Mouse (Mus musculus) lung, embryonic 16.5 days (tissue): ENCODE results near the gene Adamtsl5. TPM values are rescaled to one million over a fixed set of nuclear protein-coding genes. Genes with fewer than 3 reads are reported as not detected.

Experiments
- ATAC-seq: fragments of 200-750 bp; cut with Nextera tagmentation; 2 replicates; pipeline ENCODE4 v1.8.0; 2017; ENCODE audit warnings: low read depth, mild to moderate bottlenecking, moderate library complexity
- H3K27ac ChIP-seq: fragments of 300-500 bp; sonication (generic); 2 replicates; pipeline ENCODE4 v1.5.1; 2014; ENCODE audit warnings: mild to moderate bottlenecking, control low read depth, low read length
- H3K27me3 ChIP-seq: fragments of 300-500 bp; sonication (generic); 2 replicates; pipeline ENCODE4 v1.6.1; 2014; ENCODE audit warnings: low read depth, low read length, mixed read lengths; ENCODE audit not compliant: control insufficient read depth, insufficient read depth
- H3K36me3 ChIP-seq: fragments of 300-500 bp; sonication (generic); 2 replicates; pipeline ENCODE4 v1.6.1; 2014; ENCODE audit warnings: low read length; ENCODE audit not compliant: control insufficient read depth, insufficient read depth
- H3K4me1 ChIP-seq: fragments of 300-500 bp; sonication (generic); replicated peaks from 2 replicates; pipeline ENCODE4 v1.6.1; 2014; ENCODE audit warnings: low read length, mixed read lengths; ENCODE audit not compliant: control insufficient read depth, insufficient read depth
- H3K4me2 ChIP-seq: fragments of 300-500 bp; sonication (generic); 2 replicates; pipeline ENCODE4 v1.6.1; 2014; ENCODE audit warnings: low read depth, low read length, control low read depth
- H3K4me3 ChIP-seq: fragments of 300-500 bp; sonication (generic); 2 replicates; pipeline ENCODE4 v1.5.1; 2014; ENCODE audit warnings: mild to moderate bottlenecking, low read length, control low read depth
- H3K9ac ChIP-seq: fragments of 300-500 bp; sonication (generic); 2 replicates; pipeline ENCODE4 v1.6.1; 2014; ENCODE audit warnings: low read length, control low read depth
- H3K9me3 ChIP-seq: fragments of 300-500 bp; sonication (generic); 2 replicates; pipeline ENCODE4 v1.6.1; 2016; ENCODE audit warnings: low read length; ENCODE audit not compliant: control insufficient read depth
- whole genome bisulfite sequencing: fragments of 180-500 bp; shearing (Covaris S2); extraction: QIAGEN DNeasy Blood & Tissue Kit; methylation state at CpG from one replicate; pipeline ENCODE4 v1.1.7; 2014; 5-methylcytosine and 5-hydroxymethylcytosine counted together
- microRNA-seq: library from miRNA; unstranded; fragments of <30 nt; microRNA quantifications from one replicate; pipeline ENCODE4, GENCODE M21; 2016
- polyA plus RNA-seq: library from polyadenylated mRNA; unstranded; fragments of >200 nt; fragmentation: Nextera tagmentation; extraction: Ambion mirVana; gene quantifications from 2 replicates; pipeline ENCODE4 v1.2.1, GENCODE M21; 2015

The Adamtsl5 gene
- polyA plus RNA-seq, 1 experiment from 2014 or later = 4.1 TPM

GRCm38 (mm10) chr10:80296824-80297223 is 51.4 kb downstream of the Adamtsl5 start:
- Histone ChIP-seq H3K9ac (no peak overlapping the region), H3K4me1 (peaks cover 18% of the 10 kb centered on the region), H3K27ac (no peak overlapping the region), H3K4me3 (no peak overlapping the region), H3K27me3 (peaks cover 44% of the 10 kb centered on the region), H3K9me3 (no peaks in the 10 kb centered on the region), H3K36me3 (peaks cover 12% of the 10 kb centered on the region), H3K4me2 (no peak overlapping the region)
- 78% methylated on average over 5 of the region's 5 CpGs for WGBS
- no peak for ATAC-seq

- peaks cover 12% of the 10 kb centered on the region for H3K36me3 ChIP-seq
- H3K9me3 ChIP-seq = no peaks in the 10 kb centered on the region
- peak within 1 kb of the TSS; percentile 61 for H3K4me2 ChIP-seq
- 1% methylated on average over 26 of the region's 26 CpGs for WGBS
- peaks cover 16% of the 10 kb centered on the region for H3K4me1 ChIP-seq
- H3K9ac ChIP-seq = peak within 1 kb of the TSS; percentile 58
- peak within 1 kb of the TSS; percentile 41 for H3K4me3 ChIP-seq
- H3K27me3 ChIP-seq = peaks cover 34% of the 10 kb centered on the region
- H3K27ac ChIP-seq = no peak within 1 kb of the TSS
- ATAC-seq = peak; percentile 51; the same call in 1 of the 2 replicates
Measured at GRCm38 (mm10) chr10:80295618-80296425, 52.4 kb downstream of the Adamtsl5 start, which contains the start of gene Apc2. Gene Apc2 (plus strand): TSS chr10:80295977.

- no peak overlapping the region for H3K4me3 ChIP-seq
- no peak overlapping the region for H3K9ac ChIP-seq
- no peak overlapping the region for H3K27ac ChIP-seq
- no peaks in the 10 kb centered on the region for H3K9me3 ChIP-seq
- 46% methylated on average over 7 of the region's 7 CpGs for WGBS
- no peak for ATAC-seq
- peaks cover 16% of the 10 kb centered on the region for H3K4me1 ChIP-seq
- H3K4me2 ChIP-seq = no peak overlapping the region
- H3K36me3 ChIP-seq = peaks cover 12% of the 10 kb centered on the region
- H3K27me3 ChIP-seq = peaks cover 24% of the 10 kb centered on the region
Measured at GRCm38 (mm10) chr10:80294788-80295303, 53.4 kb downstream of the Adamtsl5 start.

- Histone ChIP-seq H3K9ac (no peak overlapping the region), H3K36me3 (peaks cover 12% of the 10 kb centered on the region), H3K4me3 (no peak overlapping the region), H3K4me2 (no peak overlapping the region), H3K27ac (no peak overlapping the region), H3K4me1 (peaks cover 16% of the 10 kb centered on the region), H3K9me3 (no peaks in the 10 kb centered on the region), H3K27me3 (peaks cover 18% of the 10 kb centered on the region)
- WGBS = 73% methylated on average over 4 of the region's 4 CpGs
- no peak for ATAC-seq
Measured at GRCm38 (mm10) chr10:80294311-80294710, 53.9 kb downstream of the Adamtsl5 start.

GRCm38 (mm10) chr10:80293325-80293724 is 54.9 kb downstream of the Adamtsl5 start:
- peaks cover 9% of the 10 kb centered on the region for H3K27me3 ChIP-seq
- peak overlapping the region; percentile 87 for H3K4me3 ChIP-seq
- H3K4me1 ChIP-seq = peaks cover 16% of the 10 kb centered on the region
- no peaks in the 10 kb centered on the region for H3K9me3 ChIP-seq
- peak overlapping the region; percentile 97 for H3K9ac ChIP-seq
- peak overlapping the region; percentile 89 for H3K4me2 ChIP-seq
- ATAC-seq = no peak
- peaks cover 17% of the 10 kb centered on the region for H3K36me3 ChIP-seq
- 20% methylated on average over 14 of the region's 14 CpGs for WGBS
- H3K27ac ChIP-seq = peak overlapping the region; percentile 84

GRCm38 (mm10) chr10:80292251-80293146 is 55.7 kb downstream of the Adamtsl5 start, which contains the start of gene Rps15:
Gene Rps15 (plus strand): TSS chr10:80292453.
- under 1% methylated on average over 72 of the region's 72 CpGs for WGBS
- Histone ChIP-seq H3K4me1 (peaks cover 16% of the 10 kb centered on the region), H3K9me3 (no peaks in the 10 kb centered on the region), H3K4me2 (peak within 1 kb of the TSS; percentile 89), H3K9ac (peak within 1 kb of the TSS; percentile 97), H3K4me3 (peak within 1 kb of the TSS; percentile 87), H3K27me3 (peaks cover under 1% of the 10 kb centered on the region; the same call in 1 of the 2 replicates), H3K36me3 (peaks cover 18% of the 10 kb centered on the region), H3K27ac (peak within 1 kb of the TSS; percentile 84)
- ATAC-seq = peak; percentile 93

Small RNA genes lying within 50 kb of the gene (microRNA-seq; reads per million reads assigned to microRNA genes)
- gene Gm22721 = not detected

Other genes starting within 250 kb of the Adamtsl5 start
- gene Sbno2, start 242.8 kb downstream of the Adamtsl5 start, polyA plus RNA-seq = 18.7 and 19.1 TPM in 2 replicates
- 18.6 and 23.3 TPM in 2 replicates for gene Stk11, start 232.6 kb downstream of the Adamtsl5 start, polyA plus RNA-seq
- gene Atp5d, start 209.8 kb downstream of the Adamtsl5 start, polyA plus RNA-seq = 534 and 552 TPM in 2 replicates
- gene Cbarp, start 207.6 kb downstream of the Adamtsl5 start, polyA plus RNA-seq = 3.9 and 5.6 TPM in 2 replicates
- 11.8 and 12.9 TPM in 2 replicates for gene Midn, start 200.1 kb downstream of the Adamtsl5 start, polyA plus RNA-seq
- gene Cirbp, start 182.4 kb downstream of the Adamtsl5 start, polyA plus RNA-seq = 73.4 and 83.4 TPM in 2 replicates
- gene 1600002K03Rik, start 175.5 kb downstream of the Adamtsl5 start, polyA plus RNA-seq = 12.2 and 13.6 TPM in 2 replicates
- 11.0 and 12.1 TPM in 2 replicates for gene Efna2, start 168.9 kb downstream of the Adamtsl5 start, polyA plus RNA-seq
- gene Mum1, start 122.0 kb downstream of the Adamtsl5 start, polyA plus RNA-seq = 66.4 and 68.7 TPM in 2 replicates
- gene Ndufs7, start 99.3 kb downstream of the Adamtsl5 start, polyA plus RNA-seq = 313 and 320 TPM in 2 replicates
- gene Gamt, start 87.4 kb downstream of the Adamtsl5 start, polyA plus RNA-seq = 27.5 and 32.8 TPM in 2 replicates
- 45.4 and 50.6 TPM in 2 replicates for gene Dazap1, start 86.9 kb downstream of the Adamtsl5 start, polyA plus RNA-seq
- 915 and 939 TPM in 2 replicates for gene Rps15, start 56.0 kb downstream of the Adamtsl5 start, polyA plus RNA-seq
- 0.67 and 0.88 TPM in 2 replicates for gene Apc2, start 52.4 kb downstream of the Adamtsl5 start, polyA plus RNA-seq
- 49.2 and 51.8 TPM in 2 replicates for gene 2310011J03Rik, start 27.9 kb downstream of the Adamtsl5 start, polyA plus RNA-seq
- 4.2 and 4.3 TPM in 2 replicates for gene Pcsk4, start 18.9 kb downstream of the Adamtsl5 start, polyA plus RNA-seq
- gene Reep6, start 18.5 kb downstream of the Adamtsl5 start, polyA plus RNA-seq = 15.6 and 17.0 TPM in 2 replicates
- gene Plk5, start 8.0 kb upstream of the Adamtsl5 start, polyA plus RNA-seq = 0.48 and 0.52 TPM in 2 replicates
- 4.4 and 4.5 TPM in 2 replicates for gene Mex3d, start 39.2 kb upstream of the Adamtsl5 start, polyA plus RNA-seq
- gene Mbd3, start 51.1 kb upstream of the Adamtsl5 start, polyA plus RNA-seq = 192 and 204 TPM in 2 replicates
- gene Uqcr11, start 58.4 kb upstream of the Adamtsl5 start, polyA plus RNA-seq = 618 and 673 TPM in 2 replicates
- gene Tcf3, start 85.2 kb upstream of the Adamtsl5 start, polyA plus RNA-seq = 81.0 and 82.4 TPM in 2 replicates
- gene Onecut3, start 146.4 kb upstream of the Adamtsl5 start, polyA plus RNA-seq = not detected in 2 replicates
- 0.05 and 0.09 TPM in 2 replicates for gene Atp8b3, start 190.7 kb upstream of the Adamtsl5 start, polyA plus RNA-seq
- gene Rexo1, start 213.1 kb upstream of the Adamtsl5 start, polyA plus RNA-seq = 20.6 and 22.1 TPM in 2 replicates
- 8.2 and 8.3 TPM in 2 replicates for gene Klf16, start 228.9 kb upstream of the Adamtsl5 start, polyA plus RNA-seq
- 77.4 and 80.9 TPM in 2 replicates for gene Abhd17a, start 241.9 kb upstream of the Adamtsl5 start, polyA plus RNA-seq